Mouse (Mus musculus) MEL (cell line): ENCODE results near the gene Abcb1b. TPM values are rescaled to one million over a fixed set of nuclear protein-coding genes. Genes with fewer than 3 reads are reported as not detected.

Experiments used
- DNase-seq: peaks from one replicate; pipeline ENCODE4 v3.0.0; 2011; ENCODE audit warnings: low read depth, low spot score
- H3K27ac ChIP-seq: 2 replicates; pipeline ENCODE4 v1.5.1; 2012; ENCODE audit warnings: low read depth, mild to moderate bottlenecking, control low read depth, low read length, moderate library complexity; ENCODE audit not compliant: control insufficient read depth
- H3K27me3 ChIP-seq, 2 experiments: fragments of 150-350 bp in 1 of 2; sonication (generic) in 1 of 2; 2 replicates each; pipeline ENCODE4 v1.6.1; 2012; ENCODE audit warnings: low read length in 2 of 2, mild to moderate bottlenecking in 2 of 2, improper control_type of control experiment in 1 of 2, moderate library complexity in 1 of 2; ENCODE audit not compliant: insufficient read depth in 2 of 2, control insufficient read depth in 1 of 2
- H3K36me3 ChIP-seq, 2 experiments: 2 replicates each; pipeline ENCODE4 v1.6.1; 2012 to 2014; ENCODE audit warnings: low read length in 2 of 2, improper control_type of control experiment in 1 of 2, inconsistent platforms in 1 of 2, mild to moderate bottlenecking in 1 of 2; ENCODE audit not compliant: insufficient read depth in 2 of 2, control insufficient read depth in 1 of 2
- H3K4me1 ChIP-seq, 2 experiments: fragments of 150-350 bp in 1 of 2; sonication (generic) in 1 of 2; 2 replicates each; pipeline ENCODE4 v1.6.1; 2012; ENCODE audit warnings: low read length in 2 of 2, improper control_type of control experiment in 1 of 2, mild to moderate bottlenecking in 1 of 2; ENCODE audit not compliant: insufficient read depth in 2 of 2, control insufficient read depth in 1 of 2
- H3K4me3 ChIP-seq, 2 experiments: fragments of 150-350 bp in 1 of 2; sonication (generic) in 1 of 2; 2 replicates each; pipeline ENCODE4 v1.5.1; 2012; ENCODE audit warnings: low read depth in 2 of 2, low read length in 2 of 2, mild to moderate bottlenecking in 2 of 2, moderate library complexity in 2 of 2, control low read depth in 1 of 2, improper control_type of control experiment in 1 of 2; ENCODE audit not compliant: control insufficient read depth in 1 of 2, insufficient read depth in 1 of 2
- H3K79me2 ChIP-seq: 2 replicates; pipeline ENCODE4 v1.6.1; 2012; ENCODE audit warnings: mild to moderate bottlenecking, low read length, moderate library complexity; ENCODE audit not compliant: control insufficient read depth, poor library complexity, insufficient read depth
- H3K9ac ChIP-seq: 2 replicates; pipeline ENCODE4 v1.6.1; 2012; ENCODE audit warnings: low read depth, mild to moderate bottlenecking, control low read depth, low read length, moderate library complexity; ENCODE audit not compliant: control insufficient read depth, poor library complexity, severe bottlenecking
- H3K9me3 ChIP-seq: fragments of 150-350 bp; sonication (generic); replicated peaks from 2 replicates; pipeline ENCODE4 v1.6.1; 2012; ENCODE audit warnings: mild to moderate bottlenecking, low read length, improper control_type of control experiment, moderate library complexity; ENCODE audit not compliant: insufficient read depth
- CHD1 ChIP-seq: IDR thresholded peaks from 2 replicates; pipeline ENCODE4 v1.6.1; 2012; ENCODE audit warnings: low read depth, mild to moderate bottlenecking, inconsistent platforms, low read length, improper control_type of control experiment
- CHD2 ChIP-seq: IDR thresholded peaks from 2 replicates; pipeline ENCODE4 v1.6.1; 2011; ENCODE audit warnings: low read length, improper control_type of control experiment
- CTCF ChIP-seq, 3 experiments: IDR thresholded peaks in 2 of 3; conservative IDR thresholded peaks in 1 of 3; 2 replicates each; pipeline ENCODE4 v1.5.1; 2011 to 2012; ENCODE audit warnings: low read length in 3 of 3, low read depth in 2 of 3, mild to moderate bottlenecking in 2 of 3, improper control_type of control experiment in 1 of 3, inconsistent platforms in 1 of 3, mixed read lengths in 1 of 3, moderate library complexity in 1 of 3; ENCODE audit not compliant: control insufficient read depth in 1 of 3, insufficient read depth in 1 of 3, poor library complexity in 1 of 3, severe bottlenecking in 1 of 3
- E2F4 ChIP-seq: IDR thresholded peaks from 2 replicates; pipeline ENCODE4 v1.6.1; 2011; ENCODE audit warnings: low read depth, low read length, improper control_type of control experiment, borderline replicate concordance
- ELF1 ChIP-seq: IDR thresholded peaks from 2 replicates; pipeline ENCODE4 v1.6.1; 2014; ENCODE audit warnings: low read depth, mild to moderate bottlenecking, inconsistent platforms, low read length, improper control_type of control experiment, moderate library complexity
- GABPA ChIP-seq: IDR thresholded peaks from 2 replicates; pipeline ENCODE4 v1.6.1; 2012; ENCODE audit warnings: low read depth, mild to moderate bottlenecking, inconsistent platforms, low read length, improper control_type of control experiment, moderate library complexity
- HCFC1 ChIP-seq: IDR thresholded peaks from 2 replicates; pipeline ENCODE4 v1.6.1; 2012; ENCODE audit warnings: low read depth, mild to moderate bottlenecking, inconsistent platforms, low read length, improper control_type of control experiment, moderate library complexity
- KAT2A ChIP-seq: conservative IDR thresholded peaks from 2 replicates; pipeline ENCODE4 v1.6.1; 2012; ENCODE audit warnings: low read depth, low read length, improper control_type of control experiment, inconsistent platforms
- MAZ ChIP-seq: IDR thresholded peaks from 2 replicates; pipeline ENCODE4 v1.6.1; 2012; ENCODE audit warnings: low read depth, mild to moderate bottlenecking, inconsistent platforms, low read length, improper control_type of control experiment
- MYB ChIP-seq: IDR thresholded peaks from 2 replicates; pipeline ENCODE4 v1.6.1; 2011; ENCODE audit warnings: mild to moderate bottlenecking, low read depth, low read length, improper control_type of control experiment
- RAD21 ChIP-seq: IDR thresholded peaks from 2 replicates; pipeline ENCODE4 v1.6.1; 2011; ENCODE audit warnings: mild to moderate bottlenecking, low read depth, low read length, improper control_type of control experiment
- SIN3A ChIP-seq: IDR thresholded peaks from 2 replicates; pipeline ENCODE4 v1.6.1; 2012; ENCODE audit warnings: low read length, improper control_type of control experiment, inconsistent platforms
- TAL1 ChIP-seq: IDR thresholded peaks from 2 replicates; pipeline ENCODE4 v1.6.1; 2012; ENCODE audit warnings: mild to moderate bottlenecking, inconsistent platforms, low read length, moderate library complexity, mixed read lengths
- TCF12 ChIP-seq: IDR thresholded peaks from 2 replicates; pipeline ENCODE4 v1.6.1; 2014; ENCODE audit warnings: low read depth, mild to moderate bottlenecking, inconsistent platforms, low read length, improper control_type of control experiment, moderate library complexity
- UBTF ChIP-seq: IDR thresholded peaks from 2 replicates; pipeline ENCODE4 v1.6.1; 2012; ENCODE audit warnings: low read depth, mild to moderate bottlenecking, inconsistent platforms, low read length, improper control_type of control experiment, moderate library complexity, borderline replicate concordance; ENCODE audit not compliant: insufficient read depth
- USF1 ChIP-seq: IDR thresholded peaks from 2 replicates; pipeline ENCODE4 v1.6.1; 2014; ENCODE audit warnings: low read depth, mild to moderate bottlenecking, inconsistent platforms, low read length, improper control_type of control experiment, moderate library complexity
- USF2 ChIP-seq, 2 experiments: IDR thresholded peaks; 2 replicates each; pipeline ENCODE4 v1.6.1; 2011 to 2012; ENCODE audit warnings: improper control_type of control experiment in 2 of 2, low read length in 2 of 2, borderline replicate concordance in 1 of 2, inconsistent platforms in 1 of 2, low read depth in 1 of 2, mild to moderate bottlenecking in 1 of 2; ENCODE audit not compliant: insufficient read depth in 1 of 2
- polyA plus RNA-seq, 2 experiments: library from polyadenylated mRNA; stranded (reverse) in 1 of 2; unstranded in 1 of 2; fragments of >175 nt in 1 of 2; fragments of >200 nt in 1 of 2; gene quantifications; 2 replicates each; pipeline versions ENCODE4 v1.2.1 to v1.2.4; 2012; ENCODE audit warnings: low replicate concordance in 2 of 2, low read depth in 1 of 2; ENCODE audit not compliant: insufficient read length in 2 of 2, insufficient read depth in 1 of 2, missing spikeins in 1 of 2
- total RNA-seq: library from RNA; depleted of rRNA; stranded (reverse); fragments of 300-350 nt; gene quantifications from 2 replicates; pipeline ENCODE4 v1.2.3, GENCODE M21; 2012

The Abcb1b gene
- total and polyA plus RNA-seq, 3 experiments, result not detected

DNA sequence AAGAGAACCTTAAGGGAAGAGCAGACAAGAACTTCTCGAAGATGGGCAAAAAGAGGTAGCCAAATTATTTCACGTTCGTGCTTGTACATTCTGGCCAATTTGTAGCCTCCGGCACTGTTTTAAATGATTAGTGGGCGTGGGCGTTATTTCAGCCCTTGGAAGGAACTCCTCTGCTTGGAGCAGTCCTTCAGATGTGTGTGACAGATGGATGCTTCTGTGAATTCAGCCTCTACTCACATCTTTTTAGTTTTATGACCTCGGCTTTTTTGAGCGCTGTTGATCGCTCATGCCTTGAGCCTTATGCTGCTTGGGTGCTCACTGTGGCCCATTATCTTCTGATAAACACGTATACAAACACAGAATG, 787 bp downstream of the Abcb1b start:
- Histone ChIP-seq H3K79me2 (no peaks in the 10 kb centered on the region), H3K9me3 (no peaks in the 10 kb centered on the region), H3K36me3 (no peaks in the 10 kb centered on the region), H3K9ac (no peak overlapping the region), H3K4me1 (no peaks in the 10 kb centered on the region), H3K27ac (no peak overlapping the region), H3K27me3 (no peaks in the 10 kb centered on the region; a peak in 2 of 4 replicates), H3K4me3 (no peak overlapping the region)
- DNase-seq, result no peak
- TF ChIP-seq TCF12 (no peak), CHD1 (no peak), CTCF (IDR thresholded peaks at IDR 0.05 in 2 of 3, conservative IDR thresholded peaks at IDR 0.05 in 1 of 3; ENCODE audit: control insufficient read depth in 1 of 3, insufficient read depth in 1 of 3, low read depth in 2 of 3, low read length in 3 of 3, poor library complexity in 1 of 3, severe bottlenecking in 1 of 3) (no peak), E2F4 (no peak), RAD21 (no peak), HCFC1 (no peak), TAL1 (no peak), USF2 (IDR thresholded peaks at IDR 0.05; ENCODE audit: borderline replicate concordance in 1 of 2, insufficient read depth in 1 of 2, low read depth in 1 of 2, low read length in 2 of 2) (no peak), MYB (no peak), SIN3A (no peak), GABPA (no peak)

DNA sequence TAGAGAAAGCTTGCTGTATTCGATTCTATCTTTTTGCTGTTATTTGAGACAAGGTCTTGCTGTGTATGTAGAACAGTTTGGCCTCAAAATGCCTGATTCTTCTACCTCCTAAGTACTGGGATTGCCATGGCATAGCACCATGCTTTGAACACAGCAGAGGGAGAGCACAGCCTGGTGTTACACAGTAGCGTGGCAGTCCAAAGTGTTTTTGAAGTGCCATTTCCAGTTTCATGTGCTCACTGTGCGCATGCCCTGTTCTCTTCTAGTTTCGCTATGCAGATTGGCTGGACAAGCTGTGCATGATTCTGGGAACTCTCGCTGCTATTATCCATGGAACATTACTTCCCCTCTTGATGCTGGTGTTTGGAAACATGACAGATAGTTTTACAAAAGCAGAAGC, 7.8 kb downstream of the Abcb1b start:
- Histone ChIP-seq H3K4me1 (no peaks in the 10 kb centered on the region), H3K9me3 (no peaks in the 10 kb centered on the region), H3K27ac (no peak overlapping the region), H3K4me3 (no peak overlapping the region), H3K36me3 (no peaks in the 10 kb centered on the region), H3K9ac (no peak overlapping the region), H3K79me2 (no peaks in the 10 kb centered on the region), H3K27me3 (no peaks in the 10 kb centered on the region; a peak in 1 of 4 replicates)
- TF ChIP-seq CHD2 (no peak), ELF1 (no peak), USF1 (no peak), KAT2A (no peak), TAL1 (no peak), UBTF (no peak), MAZ (no peak)
- DNase-seq, result no peak
